Mouse (Mus musculus): Measurements from ENCODE around the gene Bfar.

- TF ChIP-seq POLR2AphosphoS2 (IDR thresholded peaks at IDR 0.05; ENCODE audit: low read depth, low read length) = no peak
- no peak for TF ChIP-seq POLR2A (IDR thresholded peaks at IDR 0.05; ENCODE audit: low read depth, low read length)
- no peak for TF ChIP-seq JUND (conservative IDR thresholded peaks at IDR 0.05; ENCODE audit: low read depth, low read length)
- TF ChIP-seq SIN3A (IDR thresholded peaks at IDR 0.05; ENCODE audit: low read length) = no peak
- no peak for TF ChIP-seq CTCF (conservative IDR thresholded peaks at IDR 0.05 in 1 of 2, IDR thresholded peaks at IDR 0.05 in 1 of 2; ENCODE audit: low read depth in 2 of 2, low read length in 2 of 2)
- no peak for TF ChIP-seq ZKSCAN1 (IDR thresholded peaks at IDR 0.05; ENCODE audit: borderline replicate concordance, low read depth, low read length)
Observed at GRCm38 (mm10) chr16:13722937-13723336, 51.3 kb downstream of the Bfar start.

All from CH12.LX (cell line).